Mouse (Mus musculus) myocyte (in vitro differentiated cells): ENCODE results near the gene Mlxip.

Experiments
- CEBPB ChIP-seq: IDR thresholded peaks from 2 replicates; pipeline ENCODE4 v1.6.1; 2011; ENCODE audit warnings: mild to moderate bottlenecking, moderate library complexity; ENCODE audit not compliant: poor library complexity, insufficient read depth, severe bottlenecking
- E2F4 ChIP-seq: IDR thresholded peaks from one replicate; pipeline ENCODE4 v1.6.1; 2011; ENCODE audit warnings: mild to moderate bottlenecking, control low read depth, moderate library complexity; ENCODE audit not compliant: insufficient read depth
- MAX ChIP-seq: IDR thresholded peaks from one replicate; pipeline ENCODE4 v1.6.1; 2011; ENCODE audit warnings: low read depth, mild to moderate bottlenecking, control low read depth
- MYOD1 ChIP-seq, 3 experiments: IDR thresholded peaks; one replicate each; pipeline ENCODE4 v1.6.1; 2011; ENCODE audit warnings: control low read depth in 2 of 3, low read depth in 2 of 3, mild to moderate bottlenecking in 2 of 3, moderate library complexity in 1 of 3; ENCODE audit not compliant: insufficient read length in 2 of 3, control insufficient read depth in 1 of 3
- MYOG ChIP-seq, 3 experiments: IDR thresholded peaks; one replicate each; pipeline ENCODE4 v1.6.1; 2011; ENCODE audit warnings: control low read depth in 2 of 3, low read depth in 2 of 3, mild to moderate bottlenecking in 2 of 3; ENCODE audit not compliant: insufficient read length in 2 of 3, control insufficient read depth in 1 of 3, insufficient read depth in 1 of 3
- POLR2A ChIP-seq: IDR thresholded peaks from one replicate; pipeline ENCODE4 v1.6.1; 2011; ENCODE audit warnings: low read depth, mild to moderate bottlenecking, control low read depth, moderate library complexity; ENCODE audit not compliant: insufficient read length
- POLR2AphosphoS2 ChIP-seq: IDR thresholded peaks from one replicate; pipeline ENCODE4 v1.6.1; 2011; ENCODE audit warnings: low read depth, control low read depth; ENCODE audit not compliant: insufficient read length
- REST ChIP-seq: IDR thresholded peaks from one replicate; pipeline ENCODE4 v1.6.1; 2011; ENCODE audit warnings: mild to moderate bottlenecking, control low read depth, moderate library complexity; ENCODE audit not compliant: insufficient read depth, insufficient read length
- SRF ChIP-seq: IDR thresholded peaks from one replicate; pipeline ENCODE4 v1.6.1; 2011; ENCODE audit warnings: low read depth; ENCODE audit not compliant: control insufficient read depth, insufficient read length
- TCF12 ChIP-seq: IDR thresholded peaks from one replicate; pipeline ENCODE4 v1.6.1; 2011; ENCODE audit warnings: mild to moderate bottlenecking, control low read depth; ENCODE audit not compliant: poor library complexity, insufficient read depth, severe bottlenecking
- USF1 ChIP-seq: IDR thresholded peaks from one replicate; pipeline ENCODE4 v1.6.1; 2011; ENCODE audit warnings: low read depth, mild to moderate bottlenecking, control low read depth, moderate library complexity

GRCm38 (mm10) chr5:123394303-123394956 is at the start of gene Mlxip:
- TF ChIP-seq POLR2A: peak; percentile 82
- TF ChIP-seq SRF: no peak
- TF ChIP-seq MYOD1 (IDR thresholded peaks at IDR 0.05; ENCODE audit: control insufficient read depth in 1 of 3, insufficient read length in 2 of 3, low read depth in 2 of 3): no peak
- no peak for TF ChIP-seq TCF12
- TF ChIP-seq USF1: peak; percentile 71
- TF ChIP-seq MYOG (IDR thresholded peaks at IDR 0.05; ENCODE audit: control insufficient read depth in 1 of 3, insufficient read depth in 1 of 3, insufficient read length in 2 of 3, low read depth in 2 of 3): no peak
- peak; percentile 54 for TF ChIP-seq MAX
- no peak for TF ChIP-seq E2F4
- TF ChIP-seq POLR2AphosphoS2: peak; percentile 79
- TF ChIP-seq CEBPB: no peak
- TF ChIP-seq REST: no peak
